Mouse (Mus musculus): ENCODE results near the gene Susd3.

DNA sequence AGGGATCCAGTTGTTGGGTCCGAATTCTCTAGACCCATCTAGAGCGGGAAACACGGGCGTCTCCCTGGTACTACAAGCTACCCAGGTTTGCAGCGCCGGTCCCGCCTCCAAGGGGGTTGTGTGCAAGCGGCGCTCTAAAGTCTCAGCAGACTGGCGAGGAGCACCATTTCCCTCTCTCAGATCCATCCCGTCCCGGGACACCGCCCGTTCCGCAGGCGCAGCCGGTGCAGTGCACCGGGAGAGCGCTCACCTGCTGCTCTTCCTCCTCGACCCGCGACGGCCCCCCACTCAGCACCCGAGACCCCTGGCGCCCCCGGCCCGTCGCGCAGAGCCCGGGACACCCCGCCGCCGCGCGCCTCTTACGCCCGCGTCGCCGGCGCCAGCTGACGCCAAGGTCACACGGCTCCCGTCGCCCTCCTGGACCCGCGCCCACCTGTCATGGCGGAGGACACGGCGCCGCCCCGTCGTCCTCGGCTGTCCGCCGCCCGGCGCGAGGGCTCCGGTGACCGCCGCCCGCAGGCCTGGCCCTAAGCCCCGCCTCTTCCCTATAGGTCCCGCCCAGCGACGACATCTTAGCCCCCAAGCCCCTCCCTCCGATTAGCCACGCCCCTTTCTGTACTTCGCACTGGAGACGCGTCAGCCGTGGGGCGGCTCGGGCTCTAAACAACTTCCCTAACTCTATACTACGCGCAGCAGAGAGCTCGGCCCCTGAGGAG, 32.8 kb downstream of the Susd3 start, which contains the start of gene Card19:
- TF ChIP-seq TAL1 (conservative IDR thresholded peaks at IDR 0.05; ENCODE audit: low read depth, low read length), result no peak
- no peak for TF ChIP-seq CTCF (IDR thresholded peaks at IDR 0.05; ENCODE audit: low read depth, low read length)
